Mouse (Mus musculus) spleen, postnatal 14 days (tissue): Measurements from ENCODE around the gene Cx3cr1.

ENCODE experiments used
- DNase-seq, 2 experiments: peaks; one replicate each; pipeline ENCODE4 v3.0.0; 2021 to 2022; ENCODE audit warnings: low spot score in 2 of 2

The Cx3cr1 gene

DNA sequence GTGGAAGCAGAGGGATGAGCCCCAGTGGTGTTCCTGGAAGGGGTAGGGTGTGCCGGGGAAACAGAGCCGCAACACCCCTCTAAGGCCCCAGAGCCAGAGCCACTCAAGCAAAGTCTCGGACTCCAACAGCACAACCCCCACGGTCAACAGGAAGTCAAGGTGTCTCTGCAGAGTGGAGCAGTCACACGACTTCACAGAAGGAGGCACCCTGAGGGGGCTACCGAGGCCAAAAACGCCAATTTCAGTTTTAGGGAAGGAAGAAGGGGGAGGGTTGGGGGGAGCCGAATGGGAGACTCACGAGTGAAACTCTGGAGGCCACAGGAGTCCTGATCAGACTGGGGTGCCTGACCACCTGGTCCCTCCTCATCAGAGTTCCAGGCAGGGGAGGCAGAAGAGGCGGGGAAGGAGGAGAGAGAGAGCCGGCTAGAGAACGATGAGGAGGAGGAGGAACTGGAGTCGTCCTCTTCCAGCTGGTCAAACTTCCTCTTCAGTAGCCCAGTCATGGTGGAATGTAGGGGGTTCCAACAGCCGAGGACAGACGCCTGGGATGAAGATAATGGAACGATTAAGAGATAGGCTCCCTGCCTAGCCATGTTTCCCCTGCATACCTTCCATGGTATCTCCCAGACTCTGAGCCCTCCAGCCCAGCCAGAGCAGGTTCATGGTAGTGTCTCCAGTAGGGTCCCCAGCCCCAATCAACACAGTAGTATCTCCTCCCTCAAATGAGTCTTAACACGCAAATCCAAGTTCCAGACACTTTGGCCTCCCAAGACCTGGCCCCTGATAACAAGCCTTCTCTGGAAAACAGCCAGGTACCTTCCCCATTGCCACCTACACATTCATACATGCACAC lies 92.7 kb downstream of the Cx3cr1 start:
- no peak for DNase-seq

DNA sequence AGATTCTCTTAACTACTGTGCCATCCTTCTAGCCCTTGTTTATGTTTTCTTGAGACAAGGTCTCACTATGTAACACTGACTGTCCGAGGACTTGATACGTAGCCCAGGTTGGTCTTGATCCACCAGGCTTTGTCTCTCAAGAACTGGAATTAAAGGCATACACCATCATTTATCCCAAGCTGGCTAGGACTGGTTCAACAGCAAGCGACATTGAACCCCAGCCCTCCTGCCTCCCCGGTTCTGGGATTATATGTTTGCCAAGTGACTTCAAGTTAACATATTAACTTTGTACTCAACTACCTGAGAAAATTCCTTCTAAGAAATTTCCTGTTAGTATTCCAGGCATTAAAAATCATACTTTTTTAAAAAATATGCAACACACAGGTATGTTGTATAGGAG lies 94.4 kb downstream of the Cx3cr1 start:
- DNase-seq, result no peak

- DNase-seq, result no peak
Observed at GRCm38 (mm10) chr9:119974609-119975008, 95.1 kb downstream of the Cx3cr1 start.

DNA sequence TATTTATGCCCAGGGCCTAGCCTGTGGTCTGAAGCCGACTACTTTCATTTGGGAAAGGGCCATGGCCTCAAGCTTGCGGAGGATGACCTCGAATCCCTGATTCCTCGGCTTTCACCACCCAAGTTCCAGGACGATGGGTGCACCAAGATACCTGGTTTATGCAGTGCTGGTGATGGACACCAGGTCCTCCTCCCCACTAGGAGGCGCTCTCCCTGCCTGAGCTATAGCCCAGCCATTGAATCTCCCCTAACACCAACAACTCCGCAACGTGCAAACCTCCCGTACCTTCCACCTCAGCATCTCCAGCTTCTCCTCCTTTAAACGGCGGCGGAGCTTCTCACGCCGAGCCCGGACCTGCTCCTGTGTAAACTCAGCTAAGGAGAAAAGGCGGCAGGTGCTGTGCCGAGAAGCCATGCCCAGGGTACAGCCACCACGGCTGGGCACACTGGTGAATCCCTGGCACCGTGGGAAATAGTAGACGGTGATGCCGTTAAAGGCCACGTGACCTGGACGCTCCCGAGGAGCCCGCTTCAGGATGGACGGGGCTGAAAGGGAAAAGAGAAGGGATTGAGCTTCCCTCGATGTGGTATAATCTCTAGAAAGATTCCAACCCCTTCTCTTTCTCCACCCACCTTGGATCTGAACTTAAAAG lies 95.7 kb downstream of the Cx3cr1 start:
- DNase-seq, result no peak

DNA sequence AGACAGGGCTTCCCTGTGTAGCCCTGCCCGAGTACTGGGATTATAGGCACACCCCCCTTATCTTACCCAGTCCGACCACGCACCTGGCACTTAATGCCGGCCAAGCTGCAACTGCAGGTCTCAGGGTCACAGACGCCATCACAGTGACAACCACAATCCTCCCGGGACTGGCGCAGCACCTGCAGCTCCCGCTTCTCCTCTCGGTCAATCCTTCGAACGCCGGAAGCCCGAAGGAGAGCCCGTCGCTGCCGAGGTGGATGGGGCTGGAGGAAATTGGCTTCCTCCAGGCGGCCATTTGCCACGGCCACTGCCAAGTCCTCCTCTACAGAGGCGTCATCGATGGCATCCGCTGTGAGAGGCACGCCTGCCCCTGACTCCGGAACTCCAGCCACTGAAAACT lies 96.4 kb downstream of the Cx3cr1 start:
- no peak for DNase-seq

DNA sequence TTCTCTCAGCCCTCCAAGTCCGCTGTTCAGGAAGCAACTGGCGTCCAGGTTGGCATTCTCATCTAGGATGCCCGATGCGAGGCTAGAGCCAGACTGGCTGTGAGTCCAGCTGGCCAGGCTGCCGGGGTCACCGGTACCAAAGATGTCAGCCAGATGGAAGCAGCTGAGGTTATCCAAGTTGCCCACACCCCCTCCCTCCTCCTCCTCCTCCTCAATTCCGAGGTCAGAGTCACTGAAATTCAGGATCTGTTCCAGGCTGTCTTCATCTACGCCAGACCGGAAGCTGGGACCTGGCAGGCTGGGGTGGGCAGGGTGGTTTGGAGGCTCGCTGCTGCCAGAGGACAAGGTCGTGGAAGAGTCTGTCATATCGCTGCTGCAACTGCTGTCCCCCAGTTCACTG lies 97.1 kb downstream of the Cx3cr1 start:
- DNase-seq, result no peak

GRCm38 (mm10) chr9:119972166-119972565 lies 97.5 kb downstream of the Cx3cr1 start:
- DNase-seq, result no peak

GRCm38 (mm10) chr9:119970763-119971656 lies 98.7 kb downstream of the Cx3cr1 start:
- DNase-seq, result no peak

- peak in 1 of 2 experiments; percentile 48 for DNase-seq
Observed at GRCm38 (mm10) chr9:119970221-119970620, 99.5 kb downstream of the Cx3cr1 start.

DNA sequence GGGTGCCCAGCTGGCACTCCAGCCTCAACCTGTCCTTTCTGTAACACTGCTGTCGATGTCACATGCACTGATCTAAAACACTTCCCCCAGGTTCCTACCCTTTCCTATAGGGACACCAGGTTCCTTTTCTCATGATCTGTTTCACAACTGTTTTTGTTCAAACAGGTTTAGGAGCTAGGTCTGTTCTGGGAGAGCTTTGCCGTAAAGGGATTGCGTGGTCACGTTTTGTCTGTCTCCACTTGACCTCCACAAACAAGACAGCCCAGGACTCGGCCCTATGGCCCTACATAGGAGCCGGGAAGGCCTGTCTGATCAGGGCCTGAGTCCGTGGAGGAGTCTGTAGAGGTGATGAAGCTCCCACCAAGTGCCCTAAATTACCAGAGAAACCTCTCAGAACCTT lies 99.9 kb downstream of the Cx3cr1 start:
- DNase-seq, result no peak

DNA sequence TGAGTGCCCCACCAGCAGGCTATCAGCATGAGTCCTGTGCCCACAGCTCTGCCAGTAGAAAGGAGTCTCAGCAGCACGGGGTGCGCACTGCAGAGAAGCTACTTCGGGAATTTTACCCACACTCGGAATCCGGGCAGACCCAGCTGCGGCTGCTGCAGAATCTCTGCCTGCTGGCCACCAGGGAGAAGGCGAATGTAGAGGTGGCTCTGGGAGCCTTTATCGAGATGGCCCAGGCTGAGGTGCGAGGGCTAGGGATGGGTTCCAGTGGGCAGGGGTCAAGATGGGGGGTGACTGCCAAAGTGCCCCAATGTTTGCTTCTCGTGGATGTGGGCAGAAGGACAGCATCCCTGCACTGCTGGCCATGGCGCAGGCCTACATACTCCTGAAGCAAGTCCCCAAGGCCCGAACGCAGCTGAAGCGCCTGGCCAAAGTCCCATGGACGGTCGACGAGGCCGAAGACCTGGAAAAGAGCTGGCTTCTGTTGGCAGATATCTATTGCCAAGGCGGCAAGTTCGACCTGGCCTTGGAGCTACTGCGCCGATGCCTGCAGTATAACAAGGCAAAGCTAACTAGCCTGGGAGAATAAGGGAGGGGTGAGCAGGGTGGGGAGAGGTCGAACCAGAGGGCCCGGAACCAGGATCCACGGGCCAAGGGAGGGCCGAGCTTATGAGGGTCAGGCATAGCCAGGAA lies 103.3 kb downstream of the Cx3cr1 start:
- DNase-seq, result no peak

- no peak for DNase-seq
Observed at GRCm38 (mm10) chr9:119965186-119965585, 104.5 kb downstream of the Cx3cr1 start.

- DNase-seq, result no peak
Observed at GRCm38 (mm10) chr9:119964206-119964605, 105.5 kb downstream of the Cx3cr1 start.

GRCm38 (mm10) chr9:119962987-119963667 lies 106.6 kb downstream of the Cx3cr1 start:
- peak; percentile 47 to 63 for DNase-seq

DNA sequence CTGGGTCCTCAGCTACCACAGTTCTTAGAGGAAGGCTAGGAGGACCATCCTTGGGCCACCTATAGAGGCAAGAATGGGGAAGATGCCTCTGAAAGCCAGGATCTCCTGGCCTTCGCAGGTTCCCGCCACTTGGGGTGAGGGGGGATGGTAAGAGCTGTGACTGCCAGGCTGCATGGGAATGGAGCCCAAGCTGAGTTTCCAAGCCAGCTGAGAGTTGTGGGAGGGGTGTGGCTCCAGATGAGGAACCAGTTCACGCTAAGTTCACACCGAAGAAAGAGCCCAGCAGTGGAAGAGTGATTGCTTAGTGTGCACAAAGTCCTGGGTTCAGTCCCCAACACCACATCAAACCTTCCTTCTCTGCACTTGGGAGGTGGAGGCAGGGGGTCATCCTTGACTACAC lies 107.5 kb downstream of the Cx3cr1 start:
- DNase-seq, result no peak

DNA sequence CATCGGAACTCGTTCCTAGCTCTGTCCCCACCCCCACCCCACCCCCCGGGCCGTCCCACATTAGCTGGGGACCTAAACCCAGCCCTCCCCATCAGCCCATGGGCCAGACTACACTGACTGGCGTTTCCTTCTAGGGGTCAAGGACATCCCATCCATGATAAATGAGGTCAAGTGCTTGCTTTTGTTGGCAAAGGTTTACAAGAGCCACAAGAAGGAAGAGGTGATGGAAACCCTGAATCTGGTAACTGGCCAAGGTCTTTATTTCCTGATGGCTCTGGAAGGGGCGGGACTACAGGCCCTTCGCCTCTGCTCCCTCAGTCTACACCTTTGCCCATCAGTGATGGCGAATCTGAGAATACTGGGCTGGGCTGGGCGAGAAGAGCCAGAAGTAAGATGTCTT lies 110.8 kb downstream of the Cx3cr1 start:
- DNase-seq, result no peak

GRCm38 (mm10) chr9:119951388-119951787 lies 118.3 kb downstream of the Cx3cr1 start:
- no peak for DNase-seq

DNA sequence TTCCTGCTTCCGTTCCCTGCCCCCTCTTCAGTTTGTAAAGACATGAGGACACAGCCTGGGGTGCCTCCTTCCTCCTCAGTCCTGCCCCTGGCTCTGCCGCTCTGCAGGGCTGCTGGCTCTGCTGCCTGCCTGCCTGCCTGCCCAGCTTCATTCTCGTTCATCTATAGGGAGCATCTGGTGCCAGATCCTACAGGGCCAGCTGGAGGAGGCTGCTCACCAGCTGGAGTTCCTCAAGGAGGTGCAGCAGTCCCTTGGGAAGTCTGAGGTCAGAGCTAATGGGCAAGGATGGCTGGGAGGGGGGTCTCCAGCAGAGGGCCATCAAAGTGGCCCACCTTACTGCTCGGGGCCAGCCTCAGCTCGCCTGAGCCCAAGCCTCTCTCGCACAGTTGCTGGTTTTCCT lies 119.2 kb downstream of the Cx3cr1 start:
- DNase-seq, result no peak

GRCm38 (mm10) chr9:119948804-119949203 lies 120.9 kb downstream of the Cx3cr1 start:
- no peak for DNase-seq

DNA sequence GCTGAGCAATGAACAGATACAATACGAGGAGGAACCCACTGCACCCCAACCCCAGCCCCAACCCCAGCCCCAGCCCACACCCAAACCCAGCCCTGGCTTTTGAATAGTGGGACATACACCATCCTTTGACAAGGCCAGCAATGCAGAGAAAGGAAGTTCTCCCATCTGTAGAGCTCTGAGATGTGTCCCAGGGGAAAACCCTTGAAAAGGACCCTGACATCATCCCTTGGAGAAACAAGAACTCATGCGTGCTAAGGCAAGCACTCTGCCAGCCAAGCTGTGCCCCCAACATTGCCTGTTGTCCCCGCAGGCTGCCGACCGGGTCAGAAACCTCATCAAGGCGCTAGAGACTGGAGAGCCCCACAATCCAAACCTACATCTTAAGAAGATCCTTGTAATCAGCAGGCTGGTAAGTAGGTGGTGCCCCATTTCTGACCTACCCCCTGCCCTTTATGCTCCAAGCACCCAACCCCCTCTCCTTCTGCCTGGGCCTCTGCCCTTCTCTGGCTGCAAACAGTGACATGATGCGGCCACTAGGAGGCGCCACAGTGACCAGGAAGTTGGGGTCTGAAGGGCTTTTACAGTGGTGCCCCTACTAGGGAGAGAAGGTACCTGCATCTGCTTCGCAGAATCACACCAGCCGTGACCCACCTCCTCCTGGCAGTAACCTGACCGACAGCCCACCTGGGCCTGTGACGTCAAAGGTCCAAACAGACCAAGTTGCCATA lies 124.3 kb downstream of the Cx3cr1 start:
- peak in 1 of 2 experiments; percentile 52 for DNase-seq
